In genomic region chr9:115390880-115391281, GRCm38 (mm10) we compare ENCODE assay signal across 8 mouse cellular contexts.
DNase-seq lines count a peak whose midpoint lies in the region; ATAC-seq and TF ChIP-seq lines count a peak whose summit lies in the region.

No protein-coding gene starts in this region.

- DNase-seq in spleen, postnatal 36 days (ENCODE audit: low spot score in 2 of 2), result peak; percentile 29 to 31
- no peak for DNase-seq in spleen, postnatal 14 days (ENCODE audit: low spot score in 2 of 2)
- DNase-seq in embryonic facial prominence, embryonic 10.5 days (ENCODE audit: low spot score), result peak; percentile 74
- peak; percentile 66 for DNase-seq in liver, postnatal 0 days

- peak overlapping the region; percentile 74 for H3K27ac ChIP-seq in embryonic facial prominence, embryonic 10.5 days (replicated peaks)
- H3K27ac ChIP-seq in heart, embryonic 13.5 days (replicated peaks), result peak overlapping the region; percentile 81
- H3K27ac ChIP-seq in kidney, embryonic 14.5 days (ENCODE audit: low read depth, low read length), result peak overlapping the region; percentile 76; the same call in 1 of the 2 replicates
- no peak overlapping the region for H3K27ac ChIP-seq in liver, postnatal 0 days (ENCODE audit: low read depth)
- peak overlapping the region; percentile 36; the same call in 1 of the 2 replicates for H3K27ac ChIP-seq in neural tube, embryonic 14.5 days (ENCODE audit: low read depth, low read length)

- no peaks in the 10 kb centered on the region for H3K27me3 ChIP-seq in embryonic facial prominence, embryonic 10.5 days (replicated peaks; ENCODE audit: low read depth, poor library complexity, severe bottlenecking)
- H3K27me3 ChIP-seq in heart, embryonic 13.5 days (replicated peaks), result no peaks in the 10 kb centered on the region
- H3K27me3 ChIP-seq in kidney, embryonic 14.5 days (ENCODE audit: control insufficient read depth, insufficient read depth, low read length), result no peaks in the 10 kb centered on the region
- H3K27me3 ChIP-seq in liver, postnatal 0 days (ENCODE audit: insufficient read depth, low read length), result no peaks in the 10 kb centered on the region
- no peaks in the 10 kb centered on the region for H3K27me3 ChIP-seq in neural tube, embryonic 14.5 days (ENCODE audit: control insufficient read depth, insufficient read depth, low read length)

- H3K36me3 ChIP-seq in embryonic facial prominence, embryonic 10.5 days (replicated peaks), result no peaks in the 10 kb centered on the region
- no peaks in the 10 kb centered on the region for H3K36me3 ChIP-seq in heart, embryonic 13.5 days
- no peaks in the 10 kb centered on the region for H3K36me3 ChIP-seq in kidney, embryonic 14.5 days (ENCODE audit: control insufficient read depth, insufficient read depth, low read length)
- H3K36me3 ChIP-seq in liver, postnatal 0 days (replicated peaks; ENCODE audit: insufficient read depth, low read length), result no peaks in the 10 kb centered on the region
- no peaks in the 10 kb centered on the region for H3K36me3 ChIP-seq in neural tube, embryonic 14.5 days (ENCODE audit: control insufficient read depth, insufficient read depth, low read length)

- peak overlapping the region; percentile 61 for H3K4me2 ChIP-seq in heart, embryonic 13.5 days
- H3K4me2 ChIP-seq in kidney, embryonic 14.5 days (replicated peaks; ENCODE audit: low read depth, low read length), result peak overlapping the region; percentile 17
- H3K4me2 ChIP-seq in liver, postnatal 0 days (ENCODE audit: low read depth, low read length), result peak overlapping the region; percentile 59
- H3K4me2 ChIP-seq in neural tube, embryonic 14.5 days (ENCODE audit: low read depth, low read length), result no peak overlapping the region

- no peaks in the 10 kb centered on the region for H3K9me3 ChIP-seq in embryonic facial prominence, embryonic 10.5 days
- H3K9me3 ChIP-seq in heart, embryonic 13.5 days, result no peaks in the 10 kb centered on the region
- H3K9me3 ChIP-seq in kidney, embryonic 14.5 days (ENCODE audit: control insufficient read depth, low read length), result no peaks in the 10 kb centered on the region
- H3K9me3 ChIP-seq in liver, postnatal 0 days (ENCODE audit: low read length), result no peaks in the 10 kb centered on the region
- H3K9me3 ChIP-seq in neural tube, embryonic 14.5 days (ENCODE audit: control insufficient read depth, low read length), result no peaks in the 10 kb centered on the region

- peak overlapping the region; percentile 58 for H3K9ac ChIP-seq in heart, embryonic 13.5 days
- H3K9ac ChIP-seq in kidney, embryonic 14.5 days (ENCODE audit: low read depth, low read length), result 0 out of 2 replicates have a peak overlapping the region, but pooled peaks have one; percentile 7
- H3K9ac ChIP-seq in liver, postnatal 0 days (replicated peaks), result 0 out of 2 replicates have a peak overlapping the region, but pooled peaks have one; percentile 0
- no peak overlapping the region for H3K9ac ChIP-seq in neural tube, embryonic 14.5 days (replicated peaks; ENCODE audit: low read depth, low read length)

- no peak overlapping the region for H3K4me3 ChIP-seq in embryonic facial prominence, embryonic 10.5 days
- H3K4me3 ChIP-seq in heart, embryonic 13.5 days, result peak overlapping the region; percentile 24
- H3K4me3 ChIP-seq in kidney, embryonic 14.5 days (ENCODE audit: low read length), result no peak overlapping the region
- no peak overlapping the region for H3K4me3 ChIP-seq in liver, postnatal 0 days (ENCODE audit: low read depth, low read length)
- no peak overlapping the region for H3K4me3 ChIP-seq in neural tube, embryonic 14.5 days (ENCODE audit: low read depth, low read length)

- no peak for TF ChIP-seq EP300 in liver, postnatal 0 days (IDR thresholded peaks at IDR 0.05; ENCODE audit: low read depth)

- TF ChIP-seq CTCF in liver, postnatal 0 days (IDR thresholded peaks at IDR 0.05; ENCODE audit: low read depth), result no peak

- H3K4me1 ChIP-seq in embryonic facial prominence, embryonic 10.5 days, result peaks cover 20% of the 10 kb centered on the region
- H3K4me1 ChIP-seq in heart, embryonic 13.5 days, result peaks cover 30% of the 10 kb centered on the region
- H3K4me1 ChIP-seq in kidney, embryonic 14.5 days (ENCODE audit: control insufficient read depth, insufficient read depth, low read length), result peaks cover 18% of the 10 kb centered on the region
- H3K4me1 ChIP-seq in liver, postnatal 0 days (ENCODE audit: insufficient read depth), result peaks cover 17% of the 10 kb centered on the region
- H3K4me1 ChIP-seq in neural tube, embryonic 14.5 days (ENCODE audit: control insufficient read depth, insufficient read depth, low read length), result peaks cover 19% of the 10 kb centered on the region

- ATAC-seq in heart, embryonic 13.5 days (ENCODE audit: extremely low read depth, insufficient number of reproducible peaks, low FRiP score, low TSS enrichment), result peak; percentile 62
- ATAC-seq in kidney, embryonic 14.5 days (ENCODE audit: low FRiP score, low TSS enrichment), result peak; percentile 94
- 0 out of 2 replicates have a peak, but pooled peaks have one; percentile 35 for ATAC-seq in liver, postnatal 0 days
- peak; percentile 73 for ATAC-seq in neural tube, embryonic 14.5 days (ENCODE audit: low read depth)
- no peak for ATAC-seq in erythroid progenitor cell, adult 5-6 weeks (replicated peaks; ENCODE audit: low FRiP score, poor library complexity, severe bottlenecking)

- WGBS in embryonic facial prominence, embryonic 10.5 days, result 29% methylated on average over 11 of the region's 11 CpGs
- 2% methylated on average over 11 of the region's 11 CpGs for WGBS in heart, embryonic 13.5 days
- WGBS in kidney, embryonic 14.5 days, result 1% methylated on average over 11 of the region's 11 CpGs
- WGBS in liver, postnatal 0 days (ENCODE audit: insufficient replicate concordance), result 3% methylated on average over 11 of the region's 11 CpGs
- WGBS in neural tube, embryonic 14.5 days, result 16% methylated on average over 11 of the region's 11 CpGs

Comparison
In these comparisons a context has a peak if more than half of its experiments do, and no peak if none do; other contexts are left out.
1. DNase-seq: peak in spleen, postnatal 36 days (2 of 2), embryonic facial prominence, embryonic 10.5 days (single experiment) and liver, postnatal 0 days (single experiment); none in spleen, postnatal 14 days (0 of 2).